Comparison of ENCODE assay signal across 25 mouse cellular contexts in the genomic region with DNA sequence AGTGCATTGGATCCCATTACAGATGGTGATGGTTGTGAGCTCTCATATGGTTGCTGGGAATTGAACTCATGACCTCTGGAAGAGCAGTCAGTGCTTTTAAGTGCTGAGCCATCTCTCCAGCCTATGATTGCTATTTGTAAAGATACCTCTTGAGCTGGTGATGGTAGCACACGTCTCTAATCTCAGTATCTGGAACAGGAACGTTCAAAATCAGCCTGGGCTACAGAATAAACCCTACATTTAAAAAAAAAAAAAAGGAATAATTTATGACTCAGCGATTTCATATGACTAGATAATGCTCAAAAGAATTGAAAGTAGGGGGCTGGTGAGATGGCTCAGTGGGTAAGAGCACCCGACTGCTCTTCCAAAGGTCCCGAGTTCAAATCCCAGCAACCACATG. TPM values are rescaled to one million over a fixed set of nuclear protein-coding genes. Genes with fewer than 3 reads are reported as not detected.
DNase-seq lines count a peak whose midpoint lies in the region; ATAC-seq and TF ChIP-seq lines count a peak whose summit lies in the region.
"Had no signal": no experiment of that assay in that cellular context is flagged by ENCODE, and none has a peak within 500 bp of the region (broad histone marks: within the 10 kb centered on the region; RNA-seq: fewer than 3 reads in every experiment).

No protein-coding gene starts in this region.

- H3K9me3 ChIP-seq in ES-E14 (ENCODE audit: control insufficient read depth, insufficient read depth, low read depth, low read length) = no peaks in the 10 kb centered on the region
- no peaks in the 10 kb centered on the region for H3K9me3 ChIP-seq in forebrain, embryonic 10.5 days
- H3K9me3 ChIP-seq: embryonic facial prominence, embryonic 10.5 days; embryonic facial prominence, embryonic 13.5 days; forebrain, embryonic 13.5 days; hindbrain, embryonic 12.5 days; hindbrain, embryonic 15.5 days had no signal

- in situ Hi-C loops in ES-E14 (cut with MboI; ENCODE audit: low sequenced_read_pairs in 2 of 2, unreplicated experiment in 2 of 2) = no loop called here

- 90% methylated on average over 5 of the region's 5 CpGs for WGBS in heart, adult 2 months
- WGBS in forebrain, embryonic 10.5 days = 91% methylated on average over 5 of the region's 5 CpGs

- no peak for DNase-seq in heart, adult 2 months
- DNase-seq in heart, adult 9 months (ENCODE audit: low spot score in 2 of 2) = no peak
- no peak for DNase-seq in ES-E14 (ENCODE audit: low read depth, low spot score)
- no peak for DNase-seq in forebrain, embryonic 10.5 days (ENCODE audit: extremely low spot score, low spot score)
- DNase-seq: adrenal gland, postnatal 10 days; adrenal gland, postnatal 36 days; B cell, adult 2 months; cerebellum, adult 11-12 months; cerebellum, adult 8-10 months; cerebellum, postnatal 10 days; cerebellum, postnatal 36 days; embryo, embryonic 11 days; gastrocnemius, postnatal 14 days; heart, adult 18-20 months had no signal

- TF ChIP-seq EP300 in heart, adult 2 months (IDR thresholded peaks at IDR 0.05; ENCODE audit: insufficient read depth, low read depth, low read length) = no peak

- no peak for TF ChIP-seq CTCF in heart, adult 2 months (IDR thresholded peaks at IDR 0.05)

- no peaks in the 10 kb centered on the region for H3K27me3 ChIP-seq in heart, adult 2 months (ENCODE audit: control insufficient read depth, insufficient read depth, low read length)
- no peaks in the 10 kb centered on the region for H3K27me3 ChIP-seq in forebrain, embryonic 10.5 days (ENCODE audit: poor library complexity, severe bottlenecking)
- H3K27me3 ChIP-seq: embryonic facial prominence, embryonic 13.5 days; forebrain, embryonic 13.5 days; hindbrain, embryonic 12.5 days; hindbrain, embryonic 15.5 days; Patski had no signal

- TF ChIP-seq POLR2A in heart, adult 2 months (IDR thresholded peaks at IDR 0.05; ENCODE audit: insufficient read depth, low read depth, low read length) = no peak

- intact Hi-C loops in heart, adult 2 months (cut with DNase I) = no loop called here

- peaks cover 10% of the 10 kb centered on the region for H3K4me1 ChIP-seq in heart, adult 2 months (ENCODE audit: control insufficient read depth, insufficient read depth, low read length)
- H3K4me1 ChIP-seq in ES-E14 (ENCODE audit: control insufficient read depth in 2 of 2, insufficient read depth in 2 of 2, low read length in 2 of 2, poor library complexity in 1 of 2) = peaks cover 4 to 9% of the 10 kb centered on the region in 2 experiments; a peak in 2 of 4 replicates
- peaks cover 13% of the 10 kb centered on the region for H3K4me1 ChIP-seq in brown adipose tissue, adult 24 weeks (ENCODE audit: control insufficient read depth, insufficient read depth, insufficient read length, low read length)
- no peaks in the 10 kb centered on the region for H3K4me1 ChIP-seq in forebrain, embryonic 10.5 days
- H3K4me1 ChIP-seq: embryonic facial prominence, embryonic 10.5 days; embryonic facial prominence, embryonic 13.5 days; forebrain, embryonic 13.5 days; hindbrain, embryonic 12.5 days; hindbrain, embryonic 15.5 days had no signal

- H3K79me2 ChIP-seq in heart, adult 2 months (replicated peaks; ENCODE audit: control insufficient read depth, insufficient read depth, low read length) = no peaks in the 10 kb centered on the region

- no peak overlapping the region for H3K4me3 ChIP-seq in heart, adult 2 months
- H3K4me3 ChIP-seq in ES-E14 (ENCODE audit: insufficient read depth in 1 of 2, low read depth in 1 of 2, low read length in 2 of 2, poor library complexity in 1 of 2, severe bottlenecking in 1 of 2) = no peak overlapping the region
- no peak overlapping the region for H3K4me3 ChIP-seq in brown adipose tissue, adult 24 weeks (ENCODE audit: insufficient read depth, low read depth, low read length)
- no peak overlapping the region for H3K4me3 ChIP-seq in forebrain, embryonic 10.5 days
- H3K4me3 ChIP-seq: embryonic facial prominence, embryonic 10.5 days; embryonic facial prominence, embryonic 13.5 days; erythroblast, embryonic 14.5 days; forebrain, embryonic 13.5 days; hindbrain, embryonic 12.5 days; hindbrain, embryonic 15.5 days had no signal

- no peaks in the 10 kb centered on the region for H3K36me3 ChIP-seq in heart, adult 2 months (ENCODE audit: control insufficient read depth, insufficient read depth, low read length)
- H3K36me3 ChIP-seq in ES-E14 (ENCODE audit: control insufficient read depth, insufficient read depth, low read length, poor library complexity, severe bottlenecking) = no peaks in the 10 kb centered on the region
- no peaks in the 10 kb centered on the region for H3K36me3 ChIP-seq in forebrain, embryonic 10.5 days (replicated peaks)
- H3K36me3 ChIP-seq: embryonic facial prominence, embryonic 10.5 days; embryonic facial prominence, embryonic 13.5 days; hindbrain, embryonic 12.5 days; hindbrain, embryonic 15.5 days had no signal

- H3K27ac ChIP-seq in heart, adult 2 months = peak overlapping the region; percentile 72; the same call in 1 of the 2 replicates
- no peak overlapping the region for H3K27ac ChIP-seq in ES-E14 (ENCODE audit: insufficient read depth, low read depth, low read length, poor library complexity, severe bottlenecking)
- peak overlapping the region; percentile 97 for H3K27ac ChIP-seq in brown adipose tissue, adult 24 weeks (replicated peaks; ENCODE audit: low read depth, low read length)
- no peak overlapping the region for H3K27ac ChIP-seq in forebrain, embryonic 10.5 days
- H3K27ac ChIP-seq: embryonic facial prominence, embryonic 10.5 days; embryonic facial prominence, embryonic 13.5 days; forebrain, embryonic 13.5 days; hindbrain, embryonic 12.5 days; hindbrain, embryonic 15.5 days had no signal

- ATAC-seq in megakaryocyte, adult 5-6 weeks (ENCODE audit: poor library complexity, severe bottlenecking) = no peak
- ATAC-seq: forebrain, embryonic 13.5 days; forebrain, embryonic 16.5 days; intestine, postnatal 0 days; Patski had no signal

- no peak overlapping the region for H3K9ac ChIP-seq in heart, adult 2 months (ENCODE audit: low read depth, low read length)
- H3K9ac ChIP-seq in ES-E14 (ENCODE audit: insufficient read depth, low read depth, low read length, poor library complexity, severe bottlenecking) = no peak overlapping the region
- H3K9ac ChIP-seq: embryonic facial prominence, embryonic 13.5 days; forebrain, embryonic 13.5 days; hindbrain, embryonic 12.5 days; hindbrain, embryonic 15.5 days had no signal

TF ChIP-seq in ES-E14, 5 proteins besides CTCF, POLR2A, EP300 and RAD21:
- TF ChIP-seq MAFK (IDR thresholded peaks at IDR 0.05; ENCODE audit: insufficient read depth, low read depth, low read length) = 0 out of 2 replicates have a peak, but pooled peaks have one; percentile 31
- peak; percentile 4; the same call in 1 of the 2 replicates for TF ChIP-seq ZNF384 (IDR thresholded peaks at IDR 0.05; ENCODE audit: low read depth, low read length)
- no peak for TF ChIP-seq CHD2 (IDR thresholded peaks at IDR 0.05; ENCODE audit: low read depth, low read length)

RNA-seq across cellular contexts. Expression of a gene that starts 7.0 kb away (rescaled TPM):
- total RNA-seq in heart, adult 2 months (2021) = 1 to 10 TPM; 1.7 to 2.1 TPM
- 2.4 and 4.5 TPM in 2 replicates for polyA plus RNA-seq in heart, adult 2 months (2012; rRNA removed)
- total RNA-seq in ES-E14 (2012; rRNA removed) = 1.1 and 1.3 TPM in 2 replicates
- 2.8 and 3.4 TPM in 2 replicates for polyA plus RNA-seq in brown adipose tissue, adult 24 weeks (2012; ENCODE audit: insufficient read depth, insufficient read length, missing spikeins)
- 0.89 and 0.93 TPM in 2 replicates for polyA plus RNA-seq in forebrain, embryonic 10.5 days (2016; fragmentation: Nextera tagmentation; extraction: Ambion mirVana)
- 129 and 136 TPM in 2 replicates for total RNA-seq in megakaryocyte, adult 5-6 weeks (2015)
- total RNA-seq in megakaryocyte, adult 5-6 weeks (2017) = 84.4 and 95.0 TPM in 2 replicates
- polyA plus RNA-seq: Patski had no signal

RNA-seq across cellular contexts. Expression of a gene that starts 35.1 kb away (rescaled TPM):
- 10 to 100 TPM; 10.5 to 12.4 TPM for total RNA-seq in heart, adult 2 months (2021)
- 9.9 and 14.9 TPM in 2 replicates for polyA plus RNA-seq in heart, adult 2 months (2012; rRNA removed)
- 105 and 112 TPM in 2 replicates for total RNA-seq in ES-E14 (2012; rRNA removed)
- 3.5 and 6.6 TPM in 2 replicates for polyA plus RNA-seq in brown adipose tissue, adult 24 weeks (2012; ENCODE audit: insufficient read depth, insufficient read length, missing spikeins)
- polyA plus RNA-seq in forebrain, embryonic 10.5 days (2016; fragmentation: Nextera tagmentation; extraction: Ambion mirVana) = 221 and 222 TPM in 2 replicates
- 28.0 and 28.7 TPM in 2 replicates for total RNA-seq in megakaryocyte, adult 5-6 weeks (2015)
- total RNA-seq in megakaryocyte, adult 5-6 weeks (2017) = 22.3 and 27.9 TPM in 2 replicates

RNA-seq across cellular contexts. Expression of a gene that starts 39.8 kb away (rescaled TPM):
- total RNA-seq in heart, adult 2 months (2021) = 10 to 100 TPM; 18.2 to 19.3 TPM
- 18.2 and 33.1 TPM in 2 replicates for polyA plus RNA-seq in heart, adult 2 months (2012; rRNA removed)
- 90.8 and 105 TPM in 2 replicates for total RNA-seq in ES-E14 (2012; rRNA removed)
- 17.3 and 20.4 TPM in 2 replicates for polyA plus RNA-seq in brown adipose tissue, adult 24 weeks (2012; ENCODE audit: insufficient read depth, insufficient read length, missing spikeins)
- 85.0 and 88.9 TPM in 2 replicates for polyA plus RNA-seq in forebrain, embryonic 10.5 days (2016; fragmentation: Nextera tagmentation; extraction: Ambion mirVana)
- 25.7 and 29.6 TPM in 2 replicates for total RNA-seq in megakaryocyte, adult 5-6 weeks (2015)
- 46.1 and 50.1 TPM in 2 replicates for total RNA-seq in megakaryocyte, adult 5-6 weeks (2017)

RNA-seq across cellular contexts. Expression of a gene that starts 46.2 kb away (rescaled TPM):
- total RNA-seq in heart, adult 2 months (2021) = under 1 TPM; 0.82 to 0.86 TPM
- polyA plus RNA-seq in heart, adult 2 months (2012; rRNA removed) = 1.3 TPM in 2 replicates
- total RNA-seq in ES-E14 (2012; rRNA removed) = 28.9 and 40.2 TPM in 2 replicates
- 0.92 TPM in 1 of 2 replicates, not detected in the other for polyA plus RNA-seq in brown adipose tissue, adult 24 weeks (2012; ENCODE audit: insufficient read depth, insufficient read length, missing spikeins)
- 4.7 and 4.9 TPM in 2 replicates for polyA plus RNA-seq in forebrain, embryonic 10.5 days (2016; fragmentation: Nextera tagmentation; extraction: Ambion mirVana)
- total RNA-seq in megakaryocyte, adult 5-6 weeks (2015) = 3.0 and 4.5 TPM in 2 replicates
- total RNA-seq in megakaryocyte, adult 5-6 weeks (2017) = 3.9 and 4.3 TPM in 2 replicates

Comparison
In these comparisons a context has a peak if more than half of its experiments do, and no peak if none do; other contexts are left out.
1. H3K27ac ChIP-seq: peak in heart, adult 2 months (single experiment) and brown adipose tissue, adult 24 weeks (single experiment); none in ES-E14 (single experiment) and forebrain, embryonic 10.5 days (single experiment).
2. RNA of a gene that starts 7.0 kb away (total RNA-seq): 84.4 to 136 TPM in megakaryocyte, adult 5-6 weeks; 1.7 to 2.1 TPM in heart, adult 2 months and 1.1 to 1.3 TPM in ES-E14; every median in the first group is over 10 times any median in the second.